Mouse (Mus musculus): ENCODE data around the gene Prdm11.
A peak's percentile ranks its signal among the peaks of the same experiment; 100 is the strongest.

- TF ChIP-seq POLR2A (IDR thresholded peaks at IDR 0.05; ENCODE audit: control insufficient read depth, low read depth, low read length) = peak; percentile 68
- no peak for TF ChIP-seq CTCF (IDR thresholded peaks at IDR 0.05; ENCODE audit: control insufficient read depth, insufficient read depth, insufficient replicate concordance, low read depth, low read length)
Measured at GRCm38 (mm10) chr2:93045129-93045817, 694 bp downstream of the Prdm11 start.

All from testis, adult 2 months (tissue).